Mouse (Mus musculus) left cerebral cortex, postnatal 4 days (tissue): ENCODE measurements at regions not wholly inside any gene's neighbourhood (a gene's known extent, or its start where the extent isn't known, plus 50 kb on each side); places are given as distances from the start of the nearest gene placed in this dataset.
"Not testable (repeated sequence)": the region's sequence is repeated elsewhere in the genome, so short reads cannot be mapped to it uniquely, and the experiment has no call there.

ENCODE experiments used
- DNase-seq: peaks from one replicate; pipeline ENCODE4 v3.0.0-alpha.2; 2022
- intact Hi-C: fragments of 180-260 bp; cut with DNase I; formaldehyde crosslinking; loops from one replicate; pipeline ENCODE4 v1.15.1; 2025

- DNase-seq, intact Hi-C loops: not testable (repeated sequence)
Observed at GRCm38 (mm10) chr12:119102106-119102505, 135.9 kb upstream of the Abcb5 start.

GRCm38 (mm10) chr12:119099736-119100135 lies 133.5 kb upstream of the Abcb5 start:
- DNase-seq, result no peak
- intact Hi-C loops, result no loop called here

- DNase-seq, result no peak
Observed at GRCm38 (mm10) chr12:119097814-119098213, 131.6 kb upstream of the Abcb5 start.

GRCm38 (mm10) chr12:119094314-119094713 lies 128.1 kb upstream of the Abcb5 start:
- DNase-seq, result no peak
- intact Hi-C loops, result no loop called here

More at GRCm38 (mm10) chr12:119097814-119098213, 131.6 kb upstream of the Abcb5 start:
- intact Hi-C loops, result no loop called here

DNA sequence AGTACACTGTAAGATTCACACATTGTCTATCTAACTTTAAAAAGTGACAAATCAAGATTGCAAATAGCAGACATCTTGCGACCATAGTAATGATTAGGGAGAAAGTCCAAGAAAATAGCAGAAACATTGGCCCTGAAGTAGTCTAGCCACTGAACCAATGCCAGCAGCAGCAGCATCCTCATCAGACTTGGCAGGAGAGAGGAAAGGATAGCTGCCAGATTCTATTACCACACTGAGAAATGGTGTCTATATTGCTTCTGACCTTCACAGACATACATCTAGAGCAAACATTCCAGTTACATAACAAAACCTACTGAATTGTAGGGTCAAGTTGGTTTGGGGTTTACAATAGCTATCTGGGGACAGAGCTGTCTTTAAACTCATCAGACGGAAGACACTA lies 127.2 kb upstream of the Abcb5 start:
- DNase-seq, result peak; percentile 52
- intact Hi-C loops, result no loop called here

DNA sequence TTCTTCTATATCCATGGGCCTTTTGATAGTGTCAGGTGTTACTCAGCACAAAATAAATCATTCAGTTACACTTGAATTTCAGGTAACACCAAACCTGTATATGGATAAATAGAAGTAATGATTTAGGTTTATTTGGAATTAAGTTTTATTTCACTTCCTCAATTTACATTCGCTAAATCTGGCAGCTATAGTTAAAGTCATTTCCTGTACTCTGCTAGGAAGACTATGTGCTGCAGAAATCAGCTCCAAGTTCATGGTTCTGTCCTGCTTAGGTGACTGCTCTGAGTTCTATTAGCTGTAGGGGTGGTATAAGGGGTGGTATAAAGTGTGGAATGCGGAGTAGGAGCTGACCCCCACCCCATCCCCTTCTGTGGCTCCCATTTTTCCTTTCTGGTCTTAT lies 123.1 kb upstream of the Abcb5 start:
- intact Hi-C loops, result no loop called here
- no peak for DNase-seq

DNA sequence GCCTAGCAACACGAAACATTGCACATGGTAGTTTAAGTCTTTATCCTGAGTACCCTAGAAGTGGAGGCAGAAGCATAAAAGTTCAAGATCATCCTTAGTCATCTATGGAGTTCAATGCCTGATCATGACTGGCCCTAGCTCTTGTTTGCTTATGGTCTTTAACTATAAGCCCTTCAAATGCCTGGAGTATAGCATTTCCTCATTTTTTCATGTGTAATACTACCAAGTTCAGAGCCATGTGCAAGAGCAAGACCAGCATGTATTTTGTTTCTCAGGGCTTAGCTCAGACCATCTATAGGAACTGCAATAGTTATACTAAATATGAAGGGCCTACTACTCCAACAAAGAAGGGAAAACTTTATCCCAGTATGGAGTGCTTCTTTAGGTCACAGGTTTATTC lies 122.4 kb upstream of the Abcb5 start:
- intact Hi-C loops, result no loop called here
- DNase-seq, result no peak

GRCm38 (mm10) chr12:119084814-119085213 lies 118.6 kb upstream of the Abcb5 start:
- DNase-seq, result no peak
- intact Hi-C loops, result no loop called here

GRCm38 (mm10) chr12:119082781-119083180 lies 116.6 kb upstream of the Abcb5 start:
- intact Hi-C loops, result no loop called here
- DNase-seq, result no peak

GRCm38 (mm10) chr12:119075825-119076224 lies 109.6 kb upstream of the Abcb5 start:
- intact Hi-C loops, result no loop called here
- DNase-seq, result no peak

DNA sequence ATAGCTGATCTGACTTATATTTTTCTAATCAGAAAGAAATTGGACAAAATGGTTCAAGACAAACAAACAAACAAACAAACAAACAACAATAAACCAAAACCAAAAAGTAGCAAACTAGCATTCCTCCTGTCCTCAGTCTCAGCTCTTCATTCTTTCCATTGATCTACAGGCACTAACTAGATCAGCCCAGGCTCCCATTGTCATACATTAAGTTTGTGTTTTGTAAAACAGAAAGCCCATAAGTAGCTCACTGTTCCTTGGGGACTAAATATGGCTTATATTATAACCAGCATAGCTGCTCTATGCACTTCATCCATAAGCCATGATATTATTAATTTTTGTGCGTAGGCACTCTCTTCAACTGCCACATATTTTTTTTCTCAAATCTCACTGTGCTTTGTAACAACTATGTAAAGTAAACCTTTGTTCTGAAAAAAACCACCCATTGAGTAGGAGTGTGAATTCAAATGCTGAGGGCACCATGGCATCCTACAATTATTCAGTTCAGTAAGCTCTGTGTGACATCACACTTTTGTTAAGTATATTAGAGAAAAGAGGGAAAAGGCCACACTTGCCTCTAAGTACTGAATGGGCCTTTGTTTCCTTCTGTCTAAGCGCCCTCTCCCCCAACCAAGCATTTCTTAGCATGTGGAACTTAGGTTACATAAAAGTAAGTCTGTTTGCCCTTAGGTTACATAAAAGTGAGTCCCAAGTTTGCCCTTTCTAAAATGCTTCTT lies 108.7 kb upstream of the Abcb5 start:
- no peak for DNase-seq
- intact Hi-C loops, result no loop called here

GRCm38 (mm10) chr12:119074147-119074546 lies 107.9 kb upstream of the Abcb5 start:
- no peak for DNase-seq
- intact Hi-C loops, result no loop called here

- DNase-seq, result no peak
- intact Hi-C loops, result no loop called here
Observed at GRCm38 (mm10) chr12:119070963-119071362, 104.7 kb upstream of the Abcb5 start.

- no peak for DNase-seq
- intact Hi-C loops, result no loop called here
Observed at GRCm38 (mm10) chr12:119070446-119070845, 104.2 kb upstream of the Abcb5 start.

- no peak for DNase-seq
- intact Hi-C loops, result no loop called here
Observed at GRCm38 (mm10) chr12:119069747-119070146, 103.5 kb upstream of the Abcb5 start.

DNA sequence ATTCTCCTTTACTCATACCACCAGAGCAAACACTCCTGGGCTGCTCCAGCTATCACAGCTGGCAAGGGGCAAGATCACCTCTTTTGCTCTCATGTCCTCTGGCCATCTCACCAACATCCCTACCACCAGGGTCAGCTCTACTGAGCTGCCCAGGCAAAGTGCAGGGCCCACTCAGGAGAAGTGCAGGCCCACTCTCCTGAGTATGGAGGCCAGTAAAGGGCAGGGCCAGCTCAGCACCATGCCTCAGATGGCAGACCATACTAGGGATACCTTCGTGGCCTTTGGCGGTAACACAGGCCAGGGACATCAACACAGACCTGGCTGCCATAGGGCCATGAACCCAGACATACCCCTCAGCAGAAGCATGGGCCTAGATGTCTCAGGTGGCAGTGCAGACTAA lies 101.9 kb upstream of the Abcb5 start:
- DNase-seq, result no peak
- intact Hi-C loops, result no loop called here

GRCm38 (mm10) chr12:119062931-119063330 lies 96.7 kb upstream of the Abcb5 start:
- intact Hi-C loops, result no loop called here
- DNase-seq, result no peak

- intact Hi-C loops, result no loop called here
- DNase-seq, result no peak
Observed at GRCm38 (mm10) chr12:119062490-119062889, 96.3 kb upstream of the Abcb5 start.

DNA sequence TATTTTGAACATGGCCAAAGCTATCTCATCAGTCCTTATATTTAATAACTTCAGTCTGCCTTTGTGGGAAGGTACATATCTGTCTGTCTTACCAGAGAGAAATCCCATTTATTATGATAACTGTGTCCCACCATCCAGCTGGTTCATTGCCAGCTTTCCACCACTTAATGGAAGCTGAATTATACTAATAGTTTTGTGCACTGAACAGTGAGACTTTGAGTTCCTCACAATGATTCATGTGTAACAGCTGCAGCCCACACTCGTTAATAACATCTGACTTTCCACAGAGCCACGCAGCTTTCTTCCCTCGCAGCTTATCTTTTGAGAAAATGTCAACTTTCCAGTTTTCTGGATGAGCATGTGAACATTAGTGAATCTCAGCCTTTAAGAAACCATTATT lies 88.3 kb upstream of the Abcb5 start:
- DNase-seq, result peak; percentile 22
- intact Hi-C loops, result no loop called here

DNA sequence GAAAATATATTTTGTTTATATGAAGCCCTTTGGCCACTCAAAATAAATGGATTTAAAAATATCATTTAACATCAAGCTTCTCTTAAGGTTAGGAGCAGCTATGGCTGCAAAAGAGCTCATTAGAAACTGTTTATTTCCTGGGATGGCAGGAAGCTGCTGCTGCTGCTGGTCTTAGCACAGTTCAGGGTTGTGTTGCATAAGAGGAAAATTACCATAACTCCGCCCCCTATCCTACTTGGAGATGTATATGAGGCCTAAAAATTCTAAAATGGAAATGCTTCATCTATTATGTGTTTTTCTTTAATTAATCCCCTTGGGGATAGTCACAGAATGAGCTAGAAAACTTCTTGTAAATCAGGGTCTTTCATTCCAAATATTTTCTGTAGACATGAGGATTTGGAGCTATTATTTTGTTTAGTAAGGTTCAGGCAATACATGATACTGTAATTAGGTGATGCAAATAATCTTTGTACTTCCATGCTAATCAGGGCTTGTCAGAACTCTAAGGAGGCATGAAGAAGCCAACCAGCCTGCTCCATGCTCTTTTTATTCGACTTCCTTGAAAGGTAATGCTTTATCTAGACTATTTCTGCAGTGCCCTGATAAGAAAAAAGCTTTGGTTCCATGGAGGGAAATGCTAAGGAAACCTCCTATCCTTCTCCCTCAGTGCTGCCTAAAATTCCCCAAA lies 85.6 kb upstream of the Abcb5 start:
- no peak for DNase-seq
- intact Hi-C loops, result no loop called here

DNA sequence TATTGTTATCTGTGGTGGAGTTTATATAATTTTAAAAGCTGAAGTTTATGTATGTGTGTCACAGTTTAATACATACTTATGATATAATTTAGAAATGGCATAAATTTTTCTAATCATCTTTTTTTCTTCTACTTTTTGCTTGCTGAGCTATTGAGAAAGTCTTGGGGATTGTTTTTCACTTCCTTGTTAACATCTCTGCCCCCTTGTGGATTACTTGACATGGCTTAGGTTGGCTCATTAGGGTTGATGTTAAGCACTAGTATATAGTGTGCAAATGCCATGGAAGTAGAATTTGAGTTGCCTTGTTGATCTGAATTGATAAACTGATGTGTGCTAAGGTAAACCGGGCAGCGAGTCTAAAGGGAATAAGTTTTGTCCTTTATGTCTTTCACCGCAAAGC lies 72.1 kb upstream of the Abcb5 start:
- intact Hi-C loops, result no loop called here
- no peak for DNase-seq

DNA sequence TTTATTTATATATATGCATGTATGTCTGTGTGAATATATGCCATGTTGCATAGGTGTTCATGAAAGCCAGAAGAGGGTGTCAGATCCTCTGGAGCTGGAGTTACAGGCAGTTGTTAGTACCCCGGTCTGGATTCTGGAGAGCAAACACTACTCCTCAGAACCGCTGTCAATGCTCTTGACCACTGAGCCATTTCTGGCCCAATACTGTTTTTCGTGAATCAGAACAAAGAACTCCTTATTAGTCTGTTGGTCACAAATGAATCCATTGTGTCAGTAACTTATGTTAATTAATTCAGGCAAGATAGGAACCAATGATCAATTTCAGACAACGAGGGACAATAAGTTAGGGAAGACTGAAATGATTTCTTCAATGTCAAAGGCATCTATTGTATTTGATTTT lies 68.6 kb upstream of the Abcb5 start:
- no peak for DNase-seq
- intact Hi-C loops, result no loop called here

DNA sequence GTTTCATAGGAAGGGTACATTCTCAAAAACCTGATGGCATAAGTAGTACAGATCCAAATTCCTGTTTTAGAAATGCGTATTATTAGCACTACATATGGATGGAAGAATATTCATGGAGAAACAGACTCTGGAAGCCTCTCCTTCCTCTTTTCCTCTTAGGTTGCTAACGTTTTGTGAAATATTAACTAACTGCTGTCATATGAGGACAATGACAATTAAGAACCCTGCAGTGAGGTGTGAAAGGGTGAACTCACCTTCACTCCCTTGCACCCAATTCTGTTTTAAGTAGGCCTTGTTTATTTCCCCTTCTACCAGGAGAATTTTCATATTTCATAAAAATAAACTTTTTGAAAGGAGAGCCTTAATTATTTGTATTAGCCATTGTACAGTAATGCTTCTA lies 62.5 kb upstream of the Abcb5 start:
- no peak for DNase-seq

More for the DNA sequence above, 62.5 kb upstream of the Abcb5 start:
- intact Hi-C loops, result no loop called here
